Comparison of ENCODE assay signal across 8 mouse cellular contexts in genomic region chr3:89843148-89843547, GRCm38 (mm10). TPM values are rescaled to one million over a fixed set of nuclear protein-coding genes. Genes with fewer than 3 reads are reported as not detected.
A peak's percentile ranks its signal among the peaks of the same experiment; 100 is the strongest.
DNase-seq lines count a peak whose midpoint lies in the region; TF ChIP-seq lines count a peak whose summit lies in the region.

No protein-coding gene starts in this region.

- DNase-seq in layer of hippocampus, adult 2 months (ENCODE audit: low spot score in 2 of 2) = no peak
- DNase-seq in layer of hippocampus, adult 11-12 months (ENCODE audit: low spot score) = no peak
- peak; percentile 46 for DNase-seq in gastrocnemius, adult 2 months
- peak; percentile 48 for DNase-seq in kidney, adult 18-20 months
- DNase-seq in lung, postnatal 36 days = peak; percentile 84
- DNase-seq in urinary bladder, adult 2 months (ENCODE audit: low spot score) = no peak
- no peak for DNase-seq in layer of hippocampus, adult 8-10 months (ENCODE audit: low spot score in 2 of 2)
- DNase-seq in midbrain, embryonic 10.5 days (ENCODE audit: low spot score) = no peak

- H3K9me3 ChIP-seq in midbrain, embryonic 10.5 days (replicated peaks) = no peaks in the 10 kb centered on the region

- H3K27me3 ChIP-seq in midbrain, embryonic 10.5 days (ENCODE audit: low read depth, poor library complexity, severe bottlenecking) = no peaks in the 10 kb centered on the region

- peak; percentile 48 for TF ChIP-seq CTCF in layer of hippocampus, adult 2 months (conservative IDR thresholded peaks at IDR 0.05)
- TF ChIP-seq CTCF in gastrocnemius, adult 2 months (IDR thresholded peaks at IDR 0.05) = peak; percentile 23; the same call in 1 of the 2 replicates

- intact Hi-C loops in gastrocnemius, adult 2 months (cut with DNase I) = no loop called here

- H3K27ac ChIP-seq in layer of hippocampus, adult 2 months = no peak overlapping the region
- peak overlapping the region; percentile 81 for H3K27ac ChIP-seq in gastrocnemius, adult 2 months
- H3K27ac ChIP-seq in midbrain, embryonic 10.5 days (replicated peaks) = no peak overlapping the region

- H3K36me3 ChIP-seq in midbrain, embryonic 10.5 days = no peaks in the 10 kb centered on the region

- no peak overlapping the region for H3K4me3 ChIP-seq in layer of hippocampus, adult 2 months
- 0 out of 2 replicates have a peak overlapping the region, but pooled peaks have one; percentile 7 for H3K4me3 ChIP-seq in gastrocnemius, adult 2 months
- no peak overlapping the region for H3K4me3 ChIP-seq in midbrain, embryonic 10.5 days

- 71% methylated on average over 9 of the region's 9 CpGs for WGBS in midbrain, embryonic 10.5 days

- no peaks in the 10 kb centered on the region for H3K4me1 ChIP-seq in midbrain, embryonic 10.5 days

RNA-seq across cellular contexts. Expression of gene She, which starts 12.0 kb away (rescaled TPM):
- total RNA-seq in layer of hippocampus, adult 2 months (2021) = 1 to 10 TPM; 2.8 to 3.1 TPM
- total RNA-seq in gastrocnemius, adult 2 months (2021) = 1 to 10 TPM; 4.1 to 5.1 TPM
- polyA plus RNA-seq in urinary bladder, adult 2 months (2012; rRNA removed) = 3.4 and 5.3 TPM in 2 replicates
- total RNA-seq in layer of hippocampus, adult 8-10 months (2022) = 1 to 10 TPM; 2.9 to 5.3 (median 3.6) TPM
- 2.0 and 2.1 TPM in 2 replicates for polyA plus RNA-seq in midbrain, embryonic 10.5 days (2016; fragmentation: Nextera tagmentation; extraction: Ambion mirVana)

Comparison
In these comparisons a context has a peak if more than half of its experiments do, and no peak if none do; other contexts are left out.
1. DNase-seq: peak in gastrocnemius, adult 2 months (single experiment), kidney, adult 18-20 months (single experiment) and lung, postnatal 36 days (single experiment); none in layer of hippocampus, adult 2 months (0 of 2), layer of hippocampus, adult 11-12 months (single experiment), urinary bladder, adult 2 months (single experiment), layer of hippocampus, adult 8-10 months (0 of 2) and midbrain, embryonic 10.5 days (single experiment).